Mouse (Mus musculus) fibroblast of lung, adult 2 months (primary cell): ENCODE data around the gene Zfp598.
"Not testable (repeated sequence)": the region's sequence is repeated elsewhere in the genome, so short reads cannot be mapped to it uniquely, and the experiment has no call there.

Source experiments
- DNase-seq: peaks from one replicate; pipeline ENCODE4 v3.0.0-alpha.2; 2011; ENCODE audit warnings: low read depth

Zfp598 gene

DNA sequence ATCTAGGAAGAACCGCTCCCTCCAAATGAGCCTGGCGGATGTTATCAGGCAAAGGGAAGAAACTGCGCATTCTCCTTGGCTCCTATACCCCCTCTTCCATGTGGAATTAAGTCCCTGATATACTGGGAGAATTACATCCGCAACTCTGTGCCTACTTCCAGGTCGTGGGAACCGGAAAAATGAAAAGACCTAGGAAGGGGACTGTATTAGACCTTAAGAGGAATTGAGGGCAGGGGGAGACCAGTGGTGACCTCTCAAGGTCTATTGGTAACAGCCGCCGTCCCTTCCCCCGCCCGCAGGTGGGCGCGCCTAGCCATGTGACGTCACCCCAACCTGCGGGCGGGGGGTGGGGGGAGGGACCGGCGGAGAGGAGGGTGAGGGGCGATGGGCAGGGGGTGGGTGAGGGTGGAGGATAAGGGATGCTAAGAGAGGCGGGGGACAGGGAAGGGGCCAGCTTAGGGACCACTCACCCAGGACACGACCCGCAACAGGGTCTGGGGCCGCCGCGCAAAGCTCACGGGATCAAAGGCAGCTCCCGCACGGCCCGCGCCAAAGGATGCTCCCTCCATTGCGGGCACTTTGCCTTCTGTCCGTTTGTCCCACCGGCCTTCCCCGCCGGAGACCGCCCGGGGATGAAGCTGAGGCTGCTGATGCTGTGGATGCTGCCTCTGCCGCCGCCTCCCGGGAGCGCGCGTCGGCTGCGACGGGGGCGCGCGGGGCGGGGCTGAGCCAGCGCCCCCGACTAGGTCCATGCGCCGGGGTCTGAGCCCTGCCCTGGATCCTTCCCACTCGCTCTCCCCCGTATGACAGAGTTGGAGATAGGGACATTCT is 20.0 kb downstream of the Zfp598 start, which contains the start of gene Syngr3:
TSS of gene Syngr3 (minus strand) at position 705 of the 831 bp plus-strand sequence.
- no peak for DNase-seq

DNA sequence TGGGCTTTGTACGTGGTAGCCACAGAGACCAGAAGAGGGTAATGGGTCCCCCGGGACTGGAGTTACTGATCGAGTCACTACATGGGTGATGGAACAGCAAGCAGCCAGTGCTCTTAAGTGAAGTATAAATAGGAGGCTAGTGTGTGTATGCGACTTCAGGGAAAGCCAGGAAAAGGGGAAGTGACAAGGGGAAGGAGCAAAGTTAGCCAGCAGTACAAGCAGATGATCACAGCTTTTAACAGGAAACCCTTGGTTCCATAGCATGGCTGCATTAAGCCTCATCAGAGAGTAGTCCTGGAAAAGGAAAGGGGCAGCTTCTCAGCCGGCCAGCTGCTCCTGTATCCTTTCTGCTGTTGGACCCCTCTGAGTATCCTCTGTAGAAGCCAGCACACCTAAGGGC is 22.9 kb downstream of the Zfp598 start:
- DNase-seq = no peak

DNA sequence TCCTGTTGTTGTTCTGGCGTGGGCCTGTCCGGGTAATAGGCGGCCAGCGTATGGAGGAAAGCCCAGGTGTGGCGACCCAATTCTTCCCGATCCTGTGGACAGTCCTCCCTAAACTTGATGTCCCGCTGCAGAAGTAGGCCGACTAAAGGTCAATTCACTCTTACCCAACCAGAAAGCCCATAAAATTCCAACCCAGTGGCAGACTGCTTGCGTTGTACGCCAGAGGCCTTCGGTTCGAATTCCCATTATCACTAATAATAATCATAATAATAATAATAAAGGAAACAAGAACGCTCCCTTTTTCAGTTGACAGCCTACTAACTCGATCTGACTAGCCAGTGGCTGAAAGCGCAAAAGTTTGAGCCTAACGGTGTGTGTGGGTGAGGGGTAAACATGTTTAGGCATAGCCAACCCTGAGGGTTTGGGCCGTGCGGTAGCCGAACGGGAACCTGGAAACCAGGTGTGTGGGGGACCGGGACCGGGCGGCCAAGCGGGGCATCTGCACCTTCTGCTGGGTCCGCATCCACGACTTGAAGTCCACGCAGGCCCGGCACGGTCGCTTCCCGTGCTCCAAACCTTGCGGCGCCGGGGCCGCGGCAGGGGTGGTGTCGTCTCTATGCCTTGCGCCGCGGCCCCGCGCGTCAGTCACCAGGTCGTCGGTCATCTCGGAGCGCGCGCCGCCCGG is 26.0 kb downstream of the Zfp598 start:
- no peak for DNase-seq

DNA sequence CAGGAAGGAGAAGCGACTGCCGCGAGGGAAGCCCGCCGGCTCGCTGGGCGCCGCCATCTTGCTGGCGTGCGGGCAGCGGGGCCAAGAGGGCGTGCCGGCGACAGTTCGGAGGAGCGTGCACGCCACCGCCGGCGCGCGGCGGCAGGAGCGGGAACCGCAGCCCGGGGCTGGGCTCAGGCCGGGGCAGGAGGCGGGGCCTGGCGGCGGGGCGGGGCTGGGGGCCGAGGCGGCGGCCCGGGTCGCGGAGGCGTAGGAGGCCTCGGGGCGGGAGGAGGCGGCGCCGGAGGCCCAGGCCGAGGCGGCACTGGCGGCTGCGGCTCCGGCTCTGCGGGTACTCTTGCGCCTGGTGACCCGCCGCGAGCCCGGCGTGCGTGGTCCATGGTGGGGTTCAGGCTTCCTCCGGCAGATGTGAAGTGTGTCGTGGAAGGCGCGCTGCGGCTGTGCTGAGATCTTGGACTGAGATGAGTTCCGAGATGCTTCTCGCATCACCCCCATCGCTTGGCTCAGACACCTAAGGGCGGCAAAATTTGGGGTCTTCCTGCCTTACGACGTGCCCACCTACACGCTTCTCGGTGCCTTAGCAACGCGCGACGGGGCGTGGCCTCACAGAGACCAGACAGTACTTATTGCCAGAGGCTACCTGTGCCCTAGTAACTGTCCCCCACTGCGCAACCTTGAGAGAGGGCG is 26.7 kb downstream of the Zfp598 start, which contains the start of the genes Gfer and Noxo1:
TSS of gene Gfer (minus strand) at position 146 of the 687 bp plus-strand sequence.
TSS of gene Noxo1 (plus strand) at position 224 of the 687 bp plus-strand sequence.
- DNase-seq = no peak

DNA sequence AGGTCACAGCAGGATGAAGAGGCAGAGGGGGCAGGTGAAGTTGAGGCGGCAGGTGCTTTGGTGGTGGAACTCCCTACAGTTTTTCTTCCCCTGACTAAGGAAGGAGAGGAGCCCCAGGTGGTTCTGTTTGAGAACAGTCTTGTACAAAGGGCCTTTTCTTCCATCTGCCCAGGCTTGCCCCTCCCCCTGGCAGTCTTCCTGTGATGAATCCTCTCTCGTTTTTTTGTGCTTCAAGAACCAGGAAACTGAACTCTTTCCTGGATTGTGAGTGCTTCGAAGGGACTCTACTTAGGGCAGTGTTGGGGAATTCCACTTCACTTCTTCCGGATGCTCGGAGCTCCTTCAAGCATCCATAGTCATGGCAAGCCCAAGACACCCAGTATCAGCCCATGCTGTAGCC is 28.5 kb downstream of the Zfp598 start:
- DNase-seq = no peak

DNA sequence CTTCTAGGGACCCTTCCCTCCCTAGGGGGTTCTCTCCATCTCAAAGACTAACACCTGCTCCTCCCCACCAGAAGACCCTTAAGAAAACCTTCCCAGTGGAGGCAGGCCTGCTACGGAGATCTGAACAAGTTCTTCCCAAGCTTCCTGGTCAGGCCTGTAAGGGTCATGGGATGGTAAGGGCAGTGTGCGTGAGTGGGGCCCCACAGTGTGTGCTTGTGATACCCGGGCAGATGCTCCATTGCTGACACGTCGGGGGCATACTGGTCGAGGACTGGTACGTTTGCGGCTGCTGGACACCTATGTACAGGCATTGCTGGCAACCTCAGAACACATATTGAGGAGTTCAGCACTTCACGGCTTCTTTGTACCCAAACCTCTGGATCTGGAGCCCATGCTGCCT is 29.2 kb downstream of the Zfp598 start:
- no peak for DNase-seq

DNA sequence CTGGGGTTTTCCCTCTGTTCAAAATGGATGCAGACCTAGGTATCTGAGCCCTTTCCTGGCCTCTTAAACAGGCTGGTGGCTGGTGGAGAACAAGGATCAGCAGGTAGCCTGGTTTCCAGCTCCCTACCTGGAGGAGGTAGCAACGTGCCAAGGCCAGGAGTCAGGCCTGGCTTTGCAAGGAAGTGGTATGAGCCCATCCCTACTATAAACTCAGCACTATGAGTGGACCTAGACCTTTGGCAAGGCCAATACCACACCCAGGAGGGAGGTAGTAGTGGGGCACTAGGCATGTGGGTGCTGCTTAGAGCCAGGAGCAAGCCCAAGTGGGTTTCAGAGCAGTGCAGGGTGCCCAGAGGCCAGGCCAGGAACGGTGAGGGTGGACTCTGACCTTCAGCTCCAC is 30.0 kb downstream of the Zfp598 start:
- DNase-seq = no peak

DNA sequence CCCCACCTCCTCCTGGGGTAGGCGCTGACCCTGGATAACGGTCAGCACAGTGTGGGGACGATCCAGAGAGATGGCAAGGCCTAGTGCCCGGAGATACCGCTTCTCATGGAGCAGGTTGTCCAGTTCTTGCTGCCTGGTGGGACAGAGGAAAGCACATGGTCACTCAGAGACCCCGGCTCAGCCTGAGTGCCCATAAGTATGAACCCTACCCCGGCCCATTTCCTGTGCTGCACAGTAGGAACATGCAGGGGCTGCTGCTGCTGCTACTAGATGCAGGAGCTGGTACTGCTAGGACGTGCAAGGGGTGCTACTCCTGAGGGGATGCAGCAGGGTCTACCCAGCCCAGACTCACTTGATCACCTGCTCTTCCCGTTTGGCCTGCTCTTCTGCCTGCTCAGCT is 31.8 kb downstream of the Zfp598 start:
- DNase-seq = no peak

DNA sequence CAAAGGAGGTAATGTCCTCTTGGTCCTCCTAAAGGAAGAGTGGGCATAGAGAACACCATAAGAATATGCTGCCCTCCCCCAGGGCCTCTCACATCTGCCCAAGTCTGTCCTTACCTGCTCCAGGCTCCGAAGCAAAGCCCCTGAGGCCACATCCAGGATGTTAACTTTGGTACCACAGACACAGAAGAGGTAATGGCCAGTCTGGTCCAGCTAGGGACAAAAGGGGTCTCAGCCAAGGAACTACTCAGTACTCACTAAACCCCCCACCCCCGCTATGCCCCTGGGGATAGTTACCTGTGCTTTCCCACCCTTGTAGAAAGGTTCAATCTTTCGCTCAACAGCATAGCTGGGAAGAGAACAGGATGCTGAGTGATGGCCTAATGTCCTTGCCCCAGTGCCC is 36.3 kb downstream of the Zfp598 start:
- DNase-seq = no peak

DNA sequence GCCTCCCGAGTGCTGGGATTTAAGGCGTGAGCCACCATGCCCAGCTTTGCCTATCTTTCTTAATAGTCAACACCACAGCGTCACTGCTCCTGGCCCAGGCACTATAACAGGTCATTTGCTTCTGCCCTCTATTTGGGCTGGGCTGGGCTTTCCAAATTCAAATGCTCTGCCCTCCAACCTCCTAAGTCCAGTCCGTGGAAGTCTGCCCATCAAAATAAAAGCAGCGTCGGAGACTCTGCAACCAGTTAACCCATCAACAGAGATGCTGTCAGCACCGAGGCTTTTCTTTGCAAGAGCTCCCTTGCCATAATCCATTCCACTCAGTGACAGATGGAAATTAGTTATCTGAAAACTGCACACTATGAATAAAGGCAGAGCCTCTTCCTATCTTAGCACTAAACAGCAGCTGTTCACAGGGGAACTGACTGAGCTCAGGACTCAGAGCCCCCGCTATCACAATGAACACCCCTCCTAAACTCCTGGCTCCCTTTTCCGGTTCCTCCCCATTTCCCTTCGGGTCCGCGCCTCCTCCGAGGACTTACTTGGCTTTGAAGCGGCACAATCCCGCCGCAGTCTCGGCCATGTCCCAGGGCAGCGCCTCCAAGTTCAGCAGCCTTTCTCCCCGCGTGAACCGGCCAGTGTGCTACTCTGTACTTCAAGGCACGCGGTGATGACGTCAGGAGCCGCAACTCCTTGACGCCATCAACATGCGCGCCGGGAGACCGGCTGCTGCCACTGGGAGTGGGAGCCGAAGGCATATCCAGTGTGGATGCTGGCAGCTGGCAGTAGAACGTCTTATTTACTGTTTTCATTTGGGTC is 37.7 kb downstream of the Zfp598 start, which contains the start of gene Tbl3:
TSS of gene Tbl3 (minus strand) at position 679 of the 819 bp plus-strand sequence.
- DNase-seq = peak; percentile 80

DNA sequence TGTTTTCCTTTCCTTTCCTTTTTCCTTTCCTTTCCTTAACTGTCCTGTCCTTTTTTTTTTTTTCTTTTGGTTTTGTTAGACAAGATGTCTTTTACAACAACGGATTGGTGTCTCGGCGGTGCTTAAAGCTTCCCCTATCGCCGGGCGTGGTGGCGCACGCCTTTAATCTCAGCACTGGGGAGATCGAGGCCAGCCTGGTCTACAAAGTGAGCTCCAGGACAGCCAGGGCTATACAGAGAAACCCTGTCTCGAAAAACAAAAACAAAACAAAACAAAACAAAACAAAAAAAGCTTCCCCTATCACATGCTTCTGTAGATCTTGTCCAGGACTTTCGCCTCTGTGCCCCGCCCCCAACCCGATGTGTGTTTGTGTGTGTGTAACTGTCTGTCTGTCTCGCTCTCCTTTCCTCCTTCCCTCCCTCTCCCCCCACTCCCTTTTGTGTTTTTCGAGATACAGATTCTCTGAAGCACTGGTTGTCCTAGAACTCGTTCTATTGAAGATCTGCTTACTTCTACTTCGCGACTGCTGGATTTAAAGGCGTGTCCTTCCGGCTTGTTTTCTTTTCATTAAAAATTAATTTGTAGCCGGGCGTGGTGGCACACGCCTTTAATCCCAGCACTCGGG is 38.4 kb downstream of the Zfp598 start:
- no peak for DNase-seq

DNA sequence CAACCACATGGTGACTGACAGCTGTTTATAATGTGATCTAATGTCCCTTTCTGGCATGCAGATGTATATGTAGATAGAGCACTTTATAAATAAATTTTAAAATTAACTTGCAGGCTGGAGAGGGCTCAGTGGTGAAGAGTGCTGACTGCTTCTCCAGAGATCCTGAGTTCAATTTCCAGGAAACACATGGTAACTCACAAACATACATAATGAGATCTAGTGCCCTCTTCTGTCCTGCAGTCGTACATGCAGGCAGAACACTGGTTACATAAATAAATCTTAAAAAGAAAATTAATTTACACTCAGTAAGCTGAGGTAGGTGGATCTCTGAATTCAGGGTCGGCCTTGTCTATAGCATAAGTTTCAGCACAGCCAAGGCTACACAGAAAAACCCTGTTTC is 39.2 kb downstream of the Zfp598 start:
- no peak for DNase-seq

DNA sequence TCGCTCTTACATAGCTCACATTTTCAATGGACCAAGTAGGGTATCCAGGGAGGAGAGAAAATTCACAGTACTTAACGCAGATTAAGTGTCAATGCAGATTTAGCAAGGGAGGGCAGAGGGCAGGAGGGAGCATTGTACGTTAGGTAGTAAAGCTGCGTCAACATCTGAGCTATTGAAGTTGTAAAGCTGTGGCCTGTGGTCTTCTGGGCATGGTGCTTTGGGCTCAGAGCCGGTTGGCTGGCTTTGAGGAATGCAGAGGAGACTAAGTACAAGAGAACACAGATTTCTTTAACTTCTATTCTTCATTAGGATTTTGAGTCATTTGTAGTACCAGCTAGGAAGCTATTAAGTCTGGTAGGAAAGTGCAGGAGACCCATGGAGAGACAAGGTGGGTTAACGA is 46.1 kb downstream of the Zfp598 start:
- DNase-seq = no peak

DNA sequence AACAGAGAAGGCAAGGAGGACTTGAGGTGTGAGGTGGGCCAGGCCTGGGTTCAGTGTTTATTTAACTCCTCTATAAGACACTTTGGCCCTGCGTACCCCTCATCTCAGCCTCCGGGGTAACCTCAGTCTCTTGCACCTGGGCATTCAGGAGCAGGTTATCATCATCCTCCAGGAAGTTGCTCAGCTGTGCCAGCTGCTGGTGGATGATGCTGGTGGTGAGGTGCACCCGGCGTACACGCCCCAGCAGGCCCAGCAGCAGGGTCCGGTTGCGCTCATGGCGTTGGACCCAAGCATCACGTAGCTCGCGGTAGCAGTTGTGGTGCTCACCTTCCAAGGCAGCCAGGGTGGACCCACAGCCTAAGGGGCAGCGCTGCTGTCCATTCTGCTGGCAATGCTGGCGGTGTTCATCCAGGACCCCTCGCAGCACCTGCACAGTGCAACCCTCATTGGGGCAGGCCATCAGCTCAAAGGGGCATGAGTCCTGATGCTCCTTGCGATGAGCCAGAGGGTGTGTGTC is 46.7 kb downstream of the Zfp598 start:
- DNase-seq = no peak

DNA sequence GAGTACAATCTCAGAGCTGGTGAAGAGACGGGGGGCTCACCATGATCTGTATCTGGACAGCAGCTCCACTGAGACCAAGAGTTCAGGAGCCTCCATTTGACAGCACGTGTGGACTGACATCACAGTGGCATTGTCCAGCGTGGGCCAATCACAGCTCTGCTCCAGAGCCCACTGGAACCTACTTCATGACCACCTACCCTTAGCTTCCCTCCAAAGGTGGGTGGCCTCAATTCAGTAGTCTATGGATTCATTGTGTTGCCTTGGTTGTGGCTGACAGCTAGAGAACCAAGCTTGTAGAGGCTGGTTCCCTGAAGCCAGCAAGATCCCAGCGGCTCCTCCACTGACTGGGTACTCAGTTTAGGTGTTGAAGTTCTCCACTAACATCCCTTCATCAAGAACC is 48.5 kb downstream of the Zfp598 start, which contains the start of the genes Rnf151 and Rps2:
TSS of gene Rnf151 (minus strand) at position 121 of the 400 bp plus-strand sequence.
TSS of gene Rps2 (plus strand) at position 174 of the 400 bp plus-strand sequence.
- DNase-seq = no peak

DNA sequence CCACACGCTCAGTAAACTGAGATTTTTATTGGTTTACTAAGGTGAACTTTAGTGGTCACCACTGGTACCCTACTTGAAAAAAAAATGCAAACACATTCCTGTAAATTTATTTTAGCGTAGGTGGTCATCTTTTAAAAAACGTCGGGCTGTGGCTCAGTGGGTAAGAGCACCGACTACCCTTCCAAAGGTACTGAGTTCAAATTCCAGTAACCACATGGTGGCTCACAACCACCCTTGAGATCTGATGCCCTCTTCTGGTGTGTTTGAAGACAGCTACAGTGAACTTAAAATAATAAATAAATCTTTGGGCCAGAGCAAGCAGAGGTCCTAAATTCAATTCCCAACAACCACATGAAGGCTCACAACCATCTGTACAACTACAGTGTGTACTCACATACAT is 49.5 kb downstream of the Zfp598 start:
- DNase-seq = not testable (repeated sequence)

DNA sequence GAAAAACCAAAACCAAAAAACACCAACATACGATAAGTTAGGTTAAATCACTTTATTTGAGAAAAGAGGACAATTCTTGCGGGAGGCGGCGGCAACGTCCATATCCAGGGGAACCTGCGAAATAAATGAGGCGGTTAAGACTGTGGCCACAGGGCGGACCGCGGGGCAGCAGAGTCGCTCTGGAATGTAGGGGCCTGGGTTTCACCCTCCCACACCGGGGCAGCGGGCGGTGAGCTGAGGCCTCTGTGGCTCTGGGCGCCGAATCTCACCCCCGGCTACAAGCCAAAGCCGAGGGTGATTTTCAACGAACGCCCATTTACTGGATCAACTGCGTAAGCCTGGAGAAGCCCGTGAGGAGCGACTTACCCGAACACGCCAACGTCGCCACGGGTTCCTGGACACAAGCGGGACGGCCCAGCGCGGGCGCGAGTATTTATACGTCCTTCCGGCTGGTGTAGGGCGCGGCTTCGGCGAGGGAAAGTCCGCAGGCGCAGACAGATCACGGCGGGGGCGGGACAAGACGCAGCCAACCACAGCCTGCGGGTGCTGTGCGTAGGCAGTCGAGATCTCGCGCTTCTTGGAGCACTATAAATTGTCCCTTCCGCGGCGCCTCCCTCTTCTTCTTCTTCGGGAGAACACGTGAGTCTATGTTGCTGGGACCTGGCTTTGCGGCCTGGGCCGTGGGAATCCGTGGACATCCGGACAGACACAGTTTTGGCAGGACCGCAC is 50.2 kb downstream of the Zfp598 start:
- peak; percentile 98 for DNase-seq

DNA sequence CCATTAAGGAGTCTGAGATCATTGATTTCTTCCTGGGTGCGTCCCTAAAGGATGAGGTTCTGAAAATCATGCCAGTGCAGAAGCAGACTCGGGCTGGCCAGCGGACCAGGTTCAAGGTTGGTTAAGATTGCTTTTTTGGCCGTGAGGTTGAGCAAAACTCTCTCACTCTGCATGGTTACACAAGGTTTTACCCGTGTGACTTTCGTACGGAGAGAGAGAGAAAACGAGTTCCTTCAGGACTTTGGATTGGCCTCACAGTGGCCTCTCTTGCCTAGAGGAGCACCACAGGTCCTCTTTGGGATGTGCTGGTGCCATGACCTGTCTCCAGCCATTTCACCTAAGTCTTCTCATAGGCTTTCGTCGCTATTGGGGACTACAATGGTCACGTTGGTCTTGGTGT is 51.1 kb downstream of the Zfp598 start:
- not testable (repeated sequence) for DNase-seq

DNA sequence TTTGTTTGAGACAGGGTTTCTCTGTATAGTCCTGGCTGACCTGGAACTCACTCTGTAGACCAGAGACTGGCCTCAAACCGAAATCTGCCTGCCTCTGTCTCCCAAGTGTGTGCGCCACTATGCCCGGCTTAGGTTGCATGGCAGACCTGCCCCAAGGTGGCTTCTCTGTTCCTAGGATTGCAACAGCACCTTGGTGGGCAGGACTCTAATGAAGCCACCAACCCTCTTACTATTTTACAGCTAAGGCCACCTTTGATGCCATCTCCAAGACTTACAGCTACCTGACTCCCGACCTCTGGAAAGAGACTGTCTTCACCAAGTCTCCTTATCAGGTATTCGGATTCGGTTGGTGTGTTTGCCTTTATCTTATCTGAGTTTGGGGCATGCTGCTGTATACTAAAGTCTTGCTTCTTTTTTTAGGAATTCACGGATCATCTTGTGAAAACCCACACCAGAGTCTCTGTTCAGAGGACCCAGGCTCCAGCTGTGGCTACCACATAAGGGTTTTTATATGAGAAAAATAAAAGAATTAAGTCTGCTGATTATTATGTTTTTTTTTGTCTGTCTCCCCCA is 52.0 kb downstream of the Zfp598 start:
- not testable (repeated sequence) for DNase-seq
